Mouse (Mus musculus) lung, postnatal 10 days (tissue): ENCODE data around the gene Rasgef1b.

Source experiments
- DNase-seq: peaks from one replicate; pipeline ENCODE4 v3.0.0; 2021

Gene Rasgef1b

DNA sequence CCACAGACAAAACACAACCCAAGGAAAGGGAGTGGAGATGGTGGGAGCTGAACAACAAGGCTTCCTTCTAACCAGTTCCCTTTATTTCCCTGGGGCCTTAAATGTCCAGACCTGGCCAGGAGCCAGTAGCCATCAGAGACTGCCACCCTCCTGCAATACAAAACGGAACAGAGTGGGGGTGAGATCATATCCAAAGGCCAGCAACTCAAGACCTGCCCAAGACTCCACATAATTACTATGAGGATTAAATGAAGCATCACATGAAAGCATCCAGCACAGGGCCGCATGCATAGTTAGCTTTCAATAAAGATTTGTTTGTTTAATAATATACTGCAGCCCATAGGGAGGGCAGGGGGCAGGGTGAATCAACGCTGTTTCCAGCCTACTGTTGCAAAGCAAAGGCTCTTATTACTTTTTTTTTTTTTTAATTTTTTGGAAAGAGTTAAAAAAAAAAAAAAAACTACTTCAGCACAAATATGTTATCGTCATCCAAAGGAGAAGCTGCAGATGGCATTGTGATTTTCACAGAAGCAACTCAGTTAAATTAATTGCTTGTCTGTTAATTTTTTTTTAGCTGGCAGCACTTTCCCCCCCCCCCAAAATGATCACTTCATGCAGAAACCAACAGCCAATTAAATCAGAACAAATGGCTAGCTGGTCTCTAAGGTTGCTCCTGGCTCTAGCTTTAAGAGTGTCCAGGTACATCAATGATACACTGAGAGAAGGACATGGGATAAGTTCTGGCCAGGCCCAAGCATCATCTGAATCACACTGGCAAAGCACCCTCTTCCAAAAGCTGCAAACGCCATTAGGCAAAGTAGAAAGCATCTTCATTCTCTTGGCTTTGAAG is 241.6 kb downstream of the Rasgef1b start:
- peak; percentile 7 for DNase-seq

- no peak for DNase-seq
Measured at GRCm38 (mm10) chr5:99483162-99483561, 245.7 kb downstream of the Rasgef1b start.

DNA sequence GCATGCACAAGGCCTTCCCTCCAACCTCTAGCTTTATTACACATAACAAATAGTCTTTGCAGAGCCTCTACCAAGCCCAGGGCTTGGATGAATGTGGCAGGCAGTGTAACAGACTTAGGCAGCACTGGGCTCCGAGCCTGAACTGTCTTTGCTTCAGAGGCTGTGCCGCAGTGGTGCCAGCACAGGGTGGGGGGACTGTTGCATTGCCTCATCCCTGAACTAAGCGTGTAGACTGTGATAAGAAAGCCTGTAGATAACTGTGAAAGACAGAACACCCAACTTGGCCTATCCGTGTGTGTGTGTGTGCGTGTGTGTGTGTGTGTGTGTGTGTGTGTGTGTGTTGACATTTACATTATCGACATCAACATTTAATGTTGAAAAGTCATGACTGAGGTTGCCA is 246.3 kb downstream of the Rasgef1b start:
- no peak for DNase-seq

DNA sequence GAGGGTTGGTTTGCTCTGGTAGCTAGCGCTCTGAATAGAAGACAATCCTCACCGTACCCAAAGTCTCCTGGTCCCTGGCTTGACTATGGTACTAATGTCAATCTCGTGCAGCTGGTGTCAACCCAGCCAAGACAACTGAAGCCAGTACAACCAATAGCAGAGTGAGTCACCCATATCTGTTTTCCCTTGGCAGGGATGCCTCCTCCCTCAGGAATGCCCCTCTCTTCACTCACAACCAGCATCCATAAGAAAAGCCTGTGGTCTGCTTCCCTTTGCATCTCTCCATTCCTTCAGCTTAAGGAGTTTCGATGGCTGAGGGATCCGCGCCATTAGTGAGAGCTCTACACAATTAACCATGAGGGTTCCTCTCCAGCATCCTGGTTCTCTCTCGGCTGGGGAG is 246.8 kb downstream of the Rasgef1b start:
- no peak for DNase-seq

GRCm38 (mm10) chr5:99480078-99481031 is 248.5 kb downstream of the Rasgef1b start:
- no peak for DNase-seq

DNA sequence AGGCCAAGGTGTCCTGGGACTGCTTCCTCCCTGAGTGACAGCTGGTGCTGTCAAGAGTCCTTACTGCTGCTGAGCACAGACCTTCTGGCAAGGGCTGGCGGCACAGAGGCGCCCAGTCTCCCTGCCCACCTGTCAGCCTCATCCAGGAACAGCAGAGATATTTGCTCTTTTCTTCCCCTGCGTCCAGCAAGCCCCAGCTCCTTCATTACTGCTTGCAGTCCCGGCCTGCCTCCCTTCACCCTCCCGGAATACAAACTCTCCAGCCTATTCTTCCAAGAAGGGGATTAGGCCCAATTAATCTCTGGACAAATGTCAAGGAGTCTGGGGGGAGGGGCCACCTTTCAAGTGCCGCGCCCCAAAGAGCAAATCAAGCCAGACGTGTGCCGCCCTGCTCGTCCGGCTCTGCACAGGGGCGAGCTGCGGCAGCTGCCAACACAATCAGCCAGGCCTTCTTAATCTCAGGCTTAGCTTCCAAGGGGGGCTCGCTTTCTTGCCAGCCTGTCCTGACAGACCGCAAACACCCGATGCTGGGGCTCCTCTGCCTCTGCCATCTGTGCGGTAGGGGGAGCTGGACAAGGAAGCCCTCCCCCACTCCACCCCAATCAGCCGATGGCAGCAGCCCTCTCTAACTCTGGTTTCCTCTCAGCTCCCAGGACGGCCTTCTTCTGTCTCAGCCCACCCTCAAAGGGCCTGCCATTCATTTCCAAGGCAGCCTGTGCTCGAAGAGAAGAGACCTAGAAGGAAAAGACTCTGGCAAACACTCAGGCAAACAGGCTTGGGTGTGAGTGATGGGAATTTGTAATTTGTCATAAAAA is 249.4 kb downstream of the Rasgef1b start:
- DNase-seq, result peak; percentile 60

- DNase-seq, result no peak
Measured at GRCm38 (mm10) chr5:99478716-99479115, 250.1 kb downstream of the Rasgef1b start.

DNA sequence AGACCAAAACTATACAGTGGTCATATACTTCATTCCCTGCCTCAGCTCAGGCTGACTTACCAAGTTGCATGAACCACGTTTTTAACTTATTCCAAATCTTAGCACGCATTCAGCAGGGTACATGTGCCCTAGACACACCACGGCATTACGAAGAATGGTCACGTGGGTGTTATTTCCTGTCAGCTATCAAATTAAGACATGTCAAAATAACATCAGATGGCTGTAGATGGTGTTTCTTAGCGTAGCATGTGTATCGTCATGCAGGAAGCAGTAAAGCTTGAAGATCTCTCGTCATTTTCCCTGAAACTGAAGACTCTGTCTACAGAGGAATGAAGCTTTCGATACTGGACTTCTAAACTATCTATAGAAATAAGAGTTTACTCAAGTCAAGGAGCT is 251.4 kb downstream of the Rasgef1b start:
- DNase-seq, result no peak

DNA sequence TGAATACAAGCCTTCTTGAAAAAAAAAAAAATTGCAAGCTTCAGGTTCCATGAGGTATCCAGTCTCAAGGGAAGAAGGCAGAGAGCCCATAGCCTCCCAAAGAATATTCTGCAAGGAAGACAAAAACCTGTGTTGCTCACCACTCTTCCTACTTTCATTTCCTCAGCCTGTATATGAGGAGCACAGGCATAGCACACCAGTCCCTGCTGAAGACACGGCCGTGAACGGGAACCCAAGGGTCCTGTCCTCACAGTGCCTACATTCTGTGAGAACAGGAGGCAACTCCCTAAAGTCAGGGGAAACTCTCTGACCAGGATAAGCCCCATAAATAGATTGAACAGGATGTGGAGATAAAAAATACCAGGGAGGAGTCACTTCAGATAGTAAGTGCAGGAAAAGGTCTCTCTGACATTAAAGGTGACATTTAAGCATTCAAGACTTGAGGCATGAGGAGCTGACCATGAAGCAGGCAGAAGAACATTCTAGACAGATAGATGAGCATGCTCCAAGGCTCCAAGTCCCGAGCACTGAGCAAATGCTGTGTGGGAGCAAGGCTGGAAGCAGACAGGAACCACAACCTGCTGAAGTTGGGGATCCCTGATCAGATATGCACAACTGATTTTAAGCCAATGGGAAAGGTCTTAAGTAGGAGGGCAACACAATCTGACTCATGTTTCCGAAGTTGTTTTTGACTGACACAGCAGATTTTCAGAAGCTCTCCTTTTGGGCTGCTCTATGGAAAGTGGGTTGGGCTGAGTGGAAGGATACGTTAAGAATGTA is 252.0 kb downstream of the Rasgef1b start:
- no peak for DNase-seq

DNA sequence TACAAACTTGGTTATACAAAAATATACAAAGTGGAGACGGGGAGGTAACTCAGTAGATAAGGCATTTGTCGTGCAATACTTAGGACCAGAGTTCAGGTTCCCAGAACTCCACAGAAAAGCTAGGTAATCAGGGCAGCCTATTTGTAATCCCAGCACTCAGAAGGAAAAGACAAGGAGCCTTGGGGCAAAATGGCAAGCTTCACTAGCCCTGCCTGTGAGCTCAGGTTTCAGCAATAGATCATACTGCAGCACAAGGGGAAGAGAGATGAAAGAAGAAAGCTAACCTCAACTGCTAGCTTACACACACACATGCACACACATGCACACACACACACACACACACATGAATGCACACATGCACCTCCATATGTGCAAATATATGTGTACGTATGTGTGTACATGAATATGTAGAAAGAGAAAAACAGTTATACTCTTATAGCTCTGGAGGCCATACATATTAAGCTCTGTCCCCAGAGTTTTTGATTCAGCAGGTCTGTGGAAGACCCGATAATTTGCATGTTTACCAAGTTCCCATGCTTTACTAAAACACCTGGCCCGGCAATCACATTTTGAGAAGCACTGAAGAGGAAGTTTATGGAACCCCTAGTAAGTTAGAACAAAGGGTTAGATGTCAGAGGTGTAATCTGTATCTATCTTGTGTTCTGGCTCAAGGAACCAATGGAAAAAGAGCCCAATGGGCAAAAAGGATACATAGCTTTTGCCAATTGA is 256.1 kb downstream of the Rasgef1b start:
- DNase-seq, result no peak

DNA sequence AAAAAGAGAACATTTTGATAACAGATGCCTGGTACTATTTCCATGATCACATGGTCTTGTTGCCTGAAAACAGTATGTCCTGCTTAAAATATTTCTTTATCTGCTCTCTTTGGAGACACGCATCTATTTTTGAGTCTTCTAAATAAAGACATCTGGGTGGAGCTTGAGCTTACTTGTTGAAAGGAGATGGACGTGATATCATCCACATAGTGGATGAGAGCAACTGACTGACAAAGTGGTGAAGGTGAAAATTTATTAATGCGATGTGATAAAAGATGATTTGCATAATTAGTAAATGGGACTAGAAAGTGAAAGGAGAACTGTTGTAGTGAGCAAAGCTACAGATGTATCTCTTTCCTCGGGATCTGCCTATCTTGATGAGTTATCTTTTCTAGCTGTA is 257.1 kb downstream of the Rasgef1b start:
- no peak for DNase-seq

- DNase-seq, result no peak
Measured at GRCm38 (mm10) chr5:99470613-99471012, 258.3 kb downstream of the Rasgef1b start.

DNA sequence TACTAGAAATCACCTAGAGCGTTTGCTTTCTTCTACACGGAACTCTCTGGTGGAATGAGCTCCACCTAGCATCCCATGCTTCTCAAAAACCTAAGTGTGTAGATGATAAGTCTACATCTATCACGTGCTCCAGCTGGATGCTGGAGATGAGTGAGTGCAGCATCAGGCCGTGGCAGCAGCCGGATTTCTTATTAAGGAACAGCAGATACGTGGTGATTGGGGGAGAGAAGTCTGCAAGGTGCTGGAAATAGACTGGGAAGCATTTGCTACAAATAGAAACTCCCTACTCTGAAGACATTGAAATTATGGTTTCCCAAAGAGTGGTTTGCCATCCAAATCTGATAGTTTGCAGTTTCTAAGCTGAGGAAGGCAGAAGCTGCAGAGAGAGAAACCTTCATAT is 269.9 kb downstream of the Rasgef1b start:
- DNase-seq, result no peak

- DNase-seq, result no peak
Measured at GRCm38 (mm10) chr5:99457291-99457690, 271.6 kb downstream of the Rasgef1b start.

DNA sequence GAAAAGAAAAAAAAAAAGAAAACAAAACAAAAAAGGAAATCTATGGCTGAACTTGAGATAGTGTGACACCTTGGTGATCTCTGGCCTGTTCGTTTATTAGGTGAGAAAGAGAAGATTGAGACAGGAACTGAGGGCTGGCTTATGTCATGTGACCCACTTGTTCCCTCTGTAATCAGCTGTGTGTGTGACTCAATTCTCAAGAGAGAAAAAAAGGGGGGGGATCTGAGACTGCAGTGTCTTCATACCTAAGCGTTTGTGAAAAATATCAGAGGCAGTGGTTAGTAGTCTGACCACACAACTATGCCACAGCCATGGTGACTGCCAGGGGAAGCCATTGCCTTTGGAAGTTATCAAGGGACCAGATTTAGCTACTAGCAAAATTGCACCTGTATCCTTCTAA is 276.9 kb downstream of the Rasgef1b start:
- DNase-seq, result no peak

- no peak for DNase-seq
Measured at GRCm38 (mm10) chr5:99451416-99451815, 277.4 kb downstream of the Rasgef1b start.

DNA sequence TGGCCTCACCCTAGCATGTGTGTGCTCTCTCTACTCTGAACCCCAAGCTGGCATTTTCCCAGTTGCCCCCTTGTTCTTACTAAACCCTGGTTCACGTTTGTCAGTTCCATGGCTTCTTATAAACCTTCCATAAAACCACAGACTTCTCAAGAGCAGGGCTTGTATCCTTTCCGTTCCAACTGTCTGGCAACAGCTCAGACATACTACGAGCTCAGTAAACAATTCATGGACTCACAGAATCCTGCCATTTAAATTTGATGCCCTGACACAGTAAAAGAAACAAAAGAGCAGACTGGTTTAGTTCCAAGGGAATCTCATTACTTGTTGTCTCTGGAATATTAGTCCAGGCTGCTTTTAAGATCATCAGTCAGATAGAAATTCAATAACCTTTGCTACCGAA is 277.9 kb downstream of the Rasgef1b start:
- no peak for DNase-seq

- no peak for DNase-seq
Measured at GRCm38 (mm10) chr5:99450463-99450862, 278.4 kb downstream of the Rasgef1b start.

DNA sequence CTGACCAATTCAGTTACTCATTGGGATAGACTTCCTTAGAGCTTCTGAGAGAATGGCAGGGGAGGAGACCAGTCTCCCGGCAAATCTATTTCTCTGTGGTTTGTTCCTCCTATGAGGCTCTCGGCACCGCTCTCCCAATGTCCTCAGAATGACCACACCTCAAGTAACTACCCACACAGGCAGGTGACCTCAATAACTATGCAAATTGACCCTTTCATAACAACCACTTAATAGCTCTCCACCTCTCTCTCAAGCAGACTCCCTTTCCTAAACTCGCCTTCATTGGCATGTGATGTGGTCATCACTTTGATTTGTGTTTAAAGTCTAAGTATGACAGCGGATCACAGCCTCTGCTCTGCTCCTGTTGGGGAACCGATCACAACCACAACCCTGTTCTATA is 281.4 kb downstream of the Rasgef1b start:
- DNase-seq, result peak; percentile 6

- DNase-seq, result no peak
Measured at GRCm38 (mm10) chr5:99445242-99445641, 283.6 kb downstream of the Rasgef1b start.

GRCm38 (mm10) chr5:99444777-99445176 is 284.1 kb downstream of the Rasgef1b start:
- DNase-seq, result no peak
